Mouse (Mus musculus) layer of hippocampus, postnatal 36 days (tissue): Measurements from ENCODE around the gene Rnf224. TPM values are rescaled to one million over a fixed set of nuclear protein-coding genes. Genes with fewer than 3 reads are reported as not detected.

Experiments used
- DNase-seq, 2 experiments: peaks; one replicate each; pipeline ENCODE4 v3.0.0; 2022
- total RNA-seq, 2 experiments: library from RNA; stranded (reverse); gene quantifications; 2 replicates each; pipeline ENCODE4 v1.2.3; 2021

The Rnf224 gene
- total RNA-seq, 2 experiments from 2014 or later: not detected

- DNase-seq: peak; percentile 87 to 89
Observed at GRCm38 (mm10) chr2:25255284-25255779, 18.7 kb upstream of the Rnf224 start, which contains the start of gene Tmem203. Gene Tmem203, plus strand, starts transcription at chr2:25255439.

GRCm38 (mm10) chr2:25252331-25252730 lies 15.7 kb upstream of the Rnf224 start:
- no peak for DNase-seq

- no peak for DNase-seq
Observed at GRCm38 (mm10) chr2:25246183-25247072, 9.8 kb upstream of the Rnf224 start, which contains the start of gene AL732309.1. Gene AL732309.1, minus strand, starts transcription at chr2:25246863.

GRCm38 (mm10) chr2:25244144-25244543 lies 7.6 kb upstream of the Rnf224 start:
- DNase-seq: no peak

- DNase-seq: no peak
Observed at GRCm38 (mm10) chr2:25243342-25243741, 6.8 kb upstream of the Rnf224 start.

- no peak for DNase-seq
Observed at GRCm38 (mm10) chr2:25242101-25242506, 5.5 kb upstream of the Rnf224 start, which contains the start of the genes Rnf208 and Cysrt1. Gene Rnf208, plus strand, starts transcription at chr2:25242255. Gene Cysrt1, minus strand, starts transcription at chr2:25242452.

- no peak for DNase-seq
Observed at GRCm38 (mm10) chr2:25241438-25241775, 4.8 kb upstream of the Rnf224 start.

- DNase-seq: peak; percentile 53 to 66
Observed at GRCm38 (mm10) chr2:25240723-25241437, 4.3 kb upstream of the Rnf224 start.

GRCm38 (mm10) chr2:25240310-25240709 lies 3.7 kb upstream of the Rnf224 start:
- DNase-seq: no peak

GRCm38 (mm10) chr2:25239766-25240165 lies 3.2 kb upstream of the Rnf224 start:
- no peak for DNase-seq

GRCm38 (mm10) chr2:25238106-25238505 lies 1.5 kb upstream of the Rnf224 start:
- no peak for DNase-seq

- no peak for DNase-seq
Observed at GRCm38 (mm10) chr2:25237522-25237921, 935 bp upstream of the Rnf224 start.

GRCm38 (mm10) chr2:25234551-25235220 lies 1.9 kb downstream of the Rnf224 start:
- no peak for DNase-seq

GRCm38 (mm10) chr2:25234050-25234449 lies 2.5 kb downstream of the Rnf224 start, which contains the start of gene Slc34a3:
Gene Slc34a3, minus strand, starts transcription at chr2:25234364.
- no peak for DNase-seq

GRCm38 (mm10) chr2:25233421-25233820 lies 3.2 kb downstream of the Rnf224 start:
- no peak for DNase-seq

GRCm38 (mm10) chr2:25231038-25231437 lies 5.5 kb downstream of the Rnf224 start:
- no peak for DNase-seq

GRCm38 (mm10) chr2:25230581-25230980 lies 6.0 kb downstream of the Rnf224 start:
- DNase-seq: no peak

GRCm38 (mm10) chr2:25229582-25229981 lies 7.0 kb downstream of the Rnf224 start:
- DNase-seq: no peak

GRCm38 (mm10) chr2:25228995-25229530 lies 7.5 kb downstream of the Rnf224 start:
- no peak for DNase-seq

- DNase-seq: peak; percentile 84 to 85
Observed at GRCm38 (mm10) chr2:25228431-25228889, 8.1 kb downstream of the Rnf224 start.

GRCm38 (mm10) chr2:25227406-25227805 lies 9.2 kb downstream of the Rnf224 start:
- no peak for DNase-seq

- peak; percentile 55 to 68 for DNase-seq
Observed at GRCm38 (mm10) chr2:25226864-25227263, 9.7 kb downstream of the Rnf224 start.
